Mouse (Mus musculus): ENCODE data around the gene Ovol3.

DNA sequence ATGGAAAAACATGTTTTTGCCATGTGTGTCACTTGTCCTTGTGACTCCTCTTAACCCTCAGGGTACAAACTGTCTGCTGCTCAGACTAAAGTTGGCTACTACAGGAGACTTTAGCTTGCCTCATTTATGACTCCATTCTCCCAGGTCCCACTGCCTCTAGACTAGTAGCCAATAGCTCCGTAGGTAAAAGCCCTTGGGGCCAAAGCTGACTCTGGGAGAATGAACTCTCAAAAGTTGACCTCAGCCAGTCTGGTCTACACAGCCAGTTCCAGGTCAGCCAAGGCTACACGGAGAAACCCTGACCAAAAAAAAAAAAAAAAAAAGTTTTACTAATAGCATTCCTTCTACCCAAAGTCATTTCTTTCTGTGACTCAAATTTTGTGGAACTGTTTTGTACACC lies 43.4 kb upstream of the Ovol3 start:
- TF ChIP-seq CTCF (IDR thresholded peaks at IDR 0.05; ENCODE audit: borderline replicate concordance, extremely low read depth, insufficient read depth, insufficient read length): no peak
- TF ChIP-seq POLR2A (IDR thresholded peaks at IDR 0.05; ENCODE audit: borderline replicate concordance, extremely low read depth, insufficient read depth, insufficient read length, poor library complexity, severe bottlenecking): no peak
